Mouse (Mus musculus) embryo, embryonic 11 days (tissue): ENCODE data around the gene Gpr55.
"Not testable (repeated sequence)": the region's sequence is repeated elsewhere in the genome, so short reads cannot be mapped to it uniquely, and the experiment has no call there.

Experiments used
- DNase-seq: peaks from one replicate; pipeline ENCODE4 v3.0.0-alpha.2; 2015

The Gpr55 gene

DNA sequence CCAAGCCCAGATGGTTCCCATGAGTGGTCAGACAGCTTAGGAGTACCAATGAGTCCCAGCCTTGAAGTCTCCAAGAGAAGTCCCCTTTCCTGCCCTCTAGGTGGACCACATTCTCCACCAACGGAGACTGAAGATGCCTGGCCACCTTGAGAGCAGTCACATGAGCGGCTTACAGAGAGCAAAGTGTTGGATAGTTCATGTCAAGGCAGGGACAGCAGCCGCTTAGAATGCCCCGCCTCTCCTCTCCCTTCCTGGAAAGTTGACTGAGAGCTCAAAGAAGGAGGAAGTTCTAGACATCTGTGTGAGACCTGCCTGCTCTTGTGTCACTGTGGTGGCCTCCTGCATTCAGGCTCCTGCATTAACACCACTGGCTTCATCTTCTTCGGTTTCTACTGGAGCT, at the start of gene Gpr55:
TSS of gene Gpr55 (minus strand) at position 135 of the 400 bp plus-strand sequence.
- no peak for DNase-seq

DNA sequence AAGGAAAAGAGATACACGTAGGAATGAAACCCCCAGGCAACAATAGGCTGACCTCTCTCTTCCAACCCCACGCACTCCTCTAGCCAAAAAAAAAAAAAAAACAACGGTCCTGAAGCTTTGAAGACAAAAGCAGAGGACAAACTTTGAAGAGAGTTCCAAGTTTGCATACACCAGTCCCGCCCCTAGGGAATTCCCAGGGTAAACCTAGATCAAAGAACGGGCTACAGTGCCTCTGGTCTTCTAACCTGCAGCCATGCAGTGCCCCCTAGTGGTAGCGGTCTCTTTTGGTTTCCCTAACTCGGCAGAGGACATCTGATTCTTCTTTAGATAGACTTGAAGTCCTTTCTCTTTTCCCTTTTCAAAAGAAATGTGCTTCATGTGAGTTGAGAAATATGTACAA, 47.0 kb upstream of the Gpr55 start:
- DNase-seq = peak; percentile 96

DNA sequence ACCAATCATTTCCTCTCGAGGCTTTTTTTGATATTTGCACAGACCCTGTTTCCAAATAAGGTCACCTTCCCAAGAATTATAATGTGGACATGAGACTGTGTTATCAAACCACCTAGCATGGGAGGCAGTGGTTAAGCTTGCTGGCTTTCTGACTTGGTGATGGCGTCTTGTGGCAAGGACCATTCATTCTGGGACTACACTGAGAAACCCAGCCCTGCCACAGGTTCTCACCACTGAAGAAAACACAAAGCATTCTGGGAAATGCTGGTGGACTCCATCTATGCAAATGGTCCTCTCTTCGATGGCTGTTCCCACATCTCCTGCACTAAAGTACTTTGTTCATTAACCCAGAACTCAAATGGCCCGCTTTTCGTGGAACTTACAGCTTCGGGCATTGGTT, 45.2 kb upstream of the Gpr55 start:
- DNase-seq = no peak

DNA sequence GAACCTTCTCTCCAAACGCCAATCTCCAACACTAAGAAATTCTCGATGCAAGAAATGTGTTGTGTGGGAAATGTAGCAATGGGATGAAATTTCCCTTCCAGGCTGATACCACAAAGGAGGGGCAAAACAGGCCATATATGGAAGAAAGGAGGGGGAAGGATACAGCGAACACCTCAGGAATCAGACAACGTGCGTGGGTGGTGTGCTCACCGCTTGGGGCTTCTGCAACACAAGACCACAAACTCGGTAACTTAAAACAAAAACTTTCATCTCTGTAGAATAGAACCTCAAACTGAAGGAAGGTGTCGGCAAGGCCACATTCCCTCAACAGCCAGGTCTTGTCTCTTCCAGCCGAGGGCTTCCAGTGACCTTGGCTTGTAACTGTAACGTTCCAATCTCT, 44.7 kb upstream of the Gpr55 start:
- DNase-seq = no peak

DNA sequence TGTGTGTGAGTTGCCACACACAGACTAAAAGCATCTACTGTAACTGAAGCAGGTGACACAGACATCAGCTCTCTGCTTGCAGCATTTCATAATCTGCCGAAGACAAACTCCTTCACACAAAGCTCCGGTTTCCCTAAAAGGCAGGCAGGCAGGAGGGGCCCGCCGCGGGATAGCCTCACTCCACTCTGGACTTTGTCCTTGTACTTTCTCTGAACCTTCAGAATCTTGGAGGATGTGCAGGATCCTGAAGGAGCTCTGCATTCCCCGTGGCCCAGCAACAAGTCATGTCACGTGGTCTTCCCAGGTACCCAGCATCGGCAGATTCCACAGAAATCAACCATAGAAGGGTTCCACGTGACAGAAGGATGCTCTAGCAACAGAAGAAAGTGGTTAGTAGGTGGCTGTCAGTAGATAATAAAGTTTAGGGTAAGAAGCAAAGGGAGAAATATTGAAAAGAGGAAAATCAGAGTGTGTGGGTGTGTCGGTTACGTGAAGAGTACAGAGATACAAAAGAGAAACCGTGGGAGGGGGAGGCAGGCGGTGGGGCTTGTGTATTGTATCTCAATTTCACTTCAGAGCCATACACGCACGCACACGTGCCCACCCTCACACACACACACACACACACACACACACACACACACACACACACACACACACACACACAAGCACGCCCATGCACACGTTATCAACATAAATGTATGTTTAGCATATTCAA, 39.2 kb upstream of the Gpr55 start:
- no peak for DNase-seq

DNA sequence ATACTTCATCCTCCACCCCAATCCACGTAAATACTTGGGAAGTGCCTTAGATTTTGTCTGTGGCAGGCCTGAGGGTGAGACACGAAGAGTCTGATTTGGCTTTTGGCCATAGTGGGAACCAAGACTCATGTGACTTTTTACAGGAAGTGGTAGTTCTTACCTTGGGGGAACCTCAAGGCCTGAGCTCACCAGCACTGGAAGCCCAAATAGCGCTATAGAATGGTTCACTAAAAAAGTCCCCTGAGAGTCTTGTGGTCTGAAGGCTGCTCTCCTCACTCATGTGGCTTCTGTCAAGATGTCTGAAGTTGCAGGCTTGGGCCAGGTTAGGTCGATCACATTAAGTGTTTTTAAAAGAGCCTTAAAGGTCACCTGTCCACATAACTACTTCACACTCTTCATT, 37.2 kb upstream of the Gpr55 start:
- DNase-seq = no peak

DNA sequence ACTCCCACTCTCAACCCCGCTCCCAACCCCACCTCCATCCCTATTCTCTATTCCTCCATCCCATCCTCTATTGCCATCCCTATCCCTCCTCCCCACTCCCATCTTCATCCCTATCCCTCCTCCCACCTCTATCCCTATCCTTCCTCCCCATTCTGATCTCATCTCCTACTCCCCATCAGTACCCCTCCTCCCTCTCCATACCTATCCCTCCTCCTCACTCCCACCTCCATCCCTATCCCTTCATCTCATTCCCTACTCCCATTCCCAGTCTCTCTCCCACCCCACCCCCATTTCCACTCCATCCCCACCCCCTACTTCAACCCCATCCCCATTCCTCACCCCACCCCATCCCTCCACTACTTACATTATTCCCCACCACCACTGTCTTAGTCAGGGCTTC, 36.4 kb upstream of the Gpr55 start:
- no peak for DNase-seq

DNA sequence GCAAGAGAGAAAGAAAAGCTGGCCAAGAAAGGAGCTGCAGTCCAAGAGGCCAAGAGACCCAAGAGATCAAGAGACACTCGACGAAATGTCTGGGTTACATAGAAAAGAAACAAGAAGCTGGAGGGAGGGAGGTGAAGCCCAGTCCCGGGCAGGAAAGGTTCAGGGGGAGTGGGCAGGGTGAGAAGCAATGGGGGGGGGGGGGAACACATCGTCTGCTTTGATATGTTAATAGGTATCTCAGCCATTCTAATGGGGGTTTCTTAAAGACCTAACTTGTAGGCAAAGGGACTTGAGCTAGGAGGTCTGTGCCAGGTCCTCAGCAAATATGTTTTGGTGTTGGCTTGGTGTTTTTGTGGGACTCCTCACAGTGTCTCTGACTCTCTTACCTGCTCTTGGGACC, 32.7 kb upstream of the Gpr55 start:
- DNase-seq = no peak

DNA sequence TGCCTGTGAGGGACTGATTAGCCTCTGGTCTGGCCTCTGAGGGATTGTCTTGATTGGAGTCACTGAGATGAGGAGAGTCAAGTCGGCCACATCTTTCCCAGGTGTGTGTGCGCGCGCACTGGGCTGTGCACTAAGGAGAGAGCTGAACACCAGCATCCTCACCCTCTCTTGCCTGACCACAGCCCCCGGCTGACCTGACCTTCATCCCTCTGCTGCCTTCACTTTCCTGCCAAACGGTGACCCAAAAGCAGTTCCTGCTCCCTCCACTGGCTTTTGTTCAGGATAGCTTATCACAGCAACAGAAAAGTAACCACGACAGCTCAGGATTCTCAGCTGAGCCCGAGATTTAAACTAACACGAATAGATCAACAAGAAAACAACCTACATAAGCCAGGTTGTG, 31.4 kb upstream of the Gpr55 start:
- DNase-seq = no peak

DNA sequence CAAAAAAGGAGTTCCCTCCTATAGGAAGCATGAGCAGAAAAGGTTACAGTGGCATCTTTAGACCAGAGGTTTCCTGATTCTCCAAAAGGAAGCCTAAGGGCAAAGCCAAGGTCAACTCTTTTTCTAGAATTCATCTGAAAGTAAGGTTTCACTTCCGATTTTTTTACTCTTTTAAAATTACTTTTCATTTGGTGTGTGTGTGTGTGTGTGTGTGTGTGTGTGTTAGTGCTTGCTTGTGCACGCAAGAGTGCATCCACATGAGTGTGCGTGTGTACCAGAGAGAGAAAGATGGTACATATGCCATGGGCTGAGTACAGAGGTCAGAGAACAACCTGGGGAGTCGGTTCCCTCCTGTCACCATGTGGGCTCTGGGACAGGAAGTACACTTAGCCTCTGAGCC, 28.1 kb upstream of the Gpr55 start:
- not testable (repeated sequence) for DNase-seq

DNA sequence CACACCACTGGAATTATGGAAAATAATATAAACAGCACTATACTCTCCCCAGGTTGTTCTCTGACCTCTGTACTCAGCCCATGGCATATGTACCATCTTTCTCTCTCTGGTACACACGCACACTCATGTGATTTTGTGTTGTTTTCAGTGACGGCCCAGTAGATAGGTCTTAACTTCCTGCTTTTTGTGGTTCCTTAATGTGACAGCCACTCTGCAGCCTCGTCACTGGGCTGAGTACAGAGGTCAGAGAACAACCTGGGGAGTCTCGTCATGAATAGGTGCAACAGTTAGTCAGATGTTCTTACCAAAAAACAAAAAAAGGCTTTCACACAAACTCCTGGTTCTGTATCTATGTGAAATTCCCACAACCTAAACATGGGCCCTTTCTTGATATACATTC, 27.5 kb upstream of the Gpr55 start:
- no peak for DNase-seq

DNA sequence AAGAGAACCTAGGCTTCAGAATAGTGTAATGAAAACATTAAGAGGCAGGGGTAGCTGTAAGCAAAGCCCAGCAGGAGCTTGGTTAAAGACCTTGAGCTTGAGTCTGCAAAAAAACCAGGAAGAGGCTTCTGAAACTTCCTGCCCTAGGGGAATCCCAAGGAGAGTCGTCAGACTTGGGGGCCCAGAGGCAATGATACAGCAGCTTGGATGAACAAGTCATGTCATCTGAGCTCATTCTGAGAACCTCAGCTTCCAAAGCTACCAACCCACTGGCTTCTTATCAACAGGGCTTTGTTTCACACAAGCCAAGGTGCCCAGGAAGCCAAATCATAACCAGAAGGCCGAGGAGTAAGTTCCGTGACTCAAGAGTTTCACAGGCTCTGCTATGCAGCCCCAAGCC, 25.0 kb upstream of the Gpr55 start:
- no peak for DNase-seq

DNA sequence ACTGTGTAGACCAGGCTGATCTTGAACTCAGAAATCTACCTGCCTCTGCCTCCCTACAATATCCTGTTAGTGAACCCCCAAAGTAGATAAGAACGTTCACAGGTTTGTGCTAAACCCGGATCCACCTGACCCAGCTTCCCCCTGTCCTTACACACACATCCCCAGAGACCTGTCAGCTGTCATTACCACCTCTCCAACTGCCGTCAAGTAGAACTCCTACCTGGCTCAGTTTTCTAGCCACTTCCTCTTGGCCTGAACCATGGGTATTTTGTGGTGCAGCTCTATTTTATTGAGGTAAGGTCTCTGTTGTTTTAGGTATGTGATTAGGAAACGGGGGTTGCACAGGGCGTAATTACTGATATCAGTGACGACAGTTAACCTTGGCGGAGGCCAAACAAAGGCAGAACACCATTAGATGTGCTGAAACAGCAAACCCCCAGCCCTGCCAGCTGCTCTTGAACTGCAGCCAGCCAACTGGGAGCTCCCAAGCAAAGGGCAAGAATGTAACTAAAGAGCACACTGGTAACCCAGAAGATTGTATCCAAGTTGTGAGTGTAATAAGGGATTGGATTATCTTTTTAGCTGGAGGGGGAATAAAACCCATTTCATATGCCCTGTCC, 21.0 kb upstream of the Gpr55 start:
- no peak for DNase-seq

DNA sequence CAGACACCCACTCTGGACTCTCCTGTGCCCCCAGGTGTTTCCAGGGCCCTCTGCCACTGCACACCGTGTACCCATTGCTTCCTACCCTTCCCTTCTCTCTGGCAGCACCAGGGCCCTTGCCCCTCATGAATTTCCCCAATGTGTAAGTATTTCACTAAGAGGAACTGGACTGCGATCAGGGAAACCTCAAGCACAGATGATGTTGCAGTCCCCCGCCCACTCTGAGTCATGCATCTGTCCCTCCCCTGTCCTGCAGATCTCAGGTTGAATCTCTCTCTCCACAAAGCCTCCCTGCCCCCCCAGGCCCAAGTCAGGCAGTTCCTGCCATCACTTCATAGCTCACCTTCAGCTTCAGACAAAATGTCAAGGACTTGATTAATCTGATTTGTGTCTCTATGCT, 16.9 kb upstream of the Gpr55 start:
- DNase-seq = no peak

DNA sequence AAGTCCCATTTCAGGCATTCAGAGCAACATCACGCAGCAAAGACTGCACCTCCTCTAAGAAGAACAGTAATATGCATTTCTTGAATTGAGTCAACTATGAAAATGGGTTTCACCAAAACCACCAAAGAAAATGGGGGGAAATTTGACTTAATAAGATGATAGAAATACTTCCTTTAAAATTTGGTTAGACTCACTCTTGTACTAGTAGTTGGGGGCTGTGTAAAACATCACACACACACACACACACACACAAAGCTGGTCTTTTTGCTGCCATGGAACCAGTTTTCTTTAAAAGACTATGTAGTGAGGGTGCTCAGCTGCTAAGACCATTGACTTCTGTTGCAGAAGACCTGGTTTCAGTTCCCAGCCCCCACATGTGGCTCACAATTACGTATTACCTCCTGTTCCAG, 12.7 kb upstream of the Gpr55 start:
- no peak for DNase-seq

DNA sequence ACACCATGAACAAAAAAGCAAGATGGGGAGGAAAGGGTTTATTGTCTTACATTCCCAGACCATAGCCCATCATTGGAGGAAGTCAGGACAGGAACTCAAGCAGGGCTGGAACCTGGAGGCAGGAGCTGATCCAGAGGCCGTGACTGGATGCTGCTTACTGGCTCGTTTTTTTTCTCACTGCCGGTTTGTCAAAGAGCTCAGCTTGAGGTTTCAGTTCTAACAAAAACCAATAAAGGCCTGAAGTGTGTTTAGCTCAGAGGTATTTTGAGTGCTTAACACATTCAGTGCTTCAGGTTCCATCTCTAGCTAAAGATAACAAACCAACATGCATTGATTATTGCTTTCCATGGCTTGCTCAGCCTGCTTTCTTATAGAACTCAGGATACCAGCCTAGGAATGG, 11.5 kb upstream of the Gpr55 start:
- DNase-seq = no peak

DNA sequence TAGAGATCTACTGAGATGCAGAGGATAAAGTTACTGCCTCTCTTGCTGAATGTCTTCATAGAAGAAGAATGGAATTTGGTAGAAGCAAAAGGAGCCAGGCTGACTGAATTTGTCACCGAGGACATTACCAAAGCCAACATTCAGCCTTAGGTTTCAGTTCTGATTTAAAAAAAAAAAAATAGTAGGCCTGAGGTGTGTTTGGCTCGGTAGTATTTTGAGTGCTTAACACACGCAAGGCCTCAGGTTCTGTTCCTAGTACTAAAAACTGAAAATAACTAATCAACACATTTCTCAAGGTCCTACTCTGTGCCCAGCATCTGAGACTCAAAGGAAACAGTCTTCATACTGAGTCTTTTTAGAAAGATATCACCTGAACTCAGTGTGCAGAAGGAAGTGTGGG, 10.3 kb upstream of the Gpr55 start:
- no peak for DNase-seq

DNA sequence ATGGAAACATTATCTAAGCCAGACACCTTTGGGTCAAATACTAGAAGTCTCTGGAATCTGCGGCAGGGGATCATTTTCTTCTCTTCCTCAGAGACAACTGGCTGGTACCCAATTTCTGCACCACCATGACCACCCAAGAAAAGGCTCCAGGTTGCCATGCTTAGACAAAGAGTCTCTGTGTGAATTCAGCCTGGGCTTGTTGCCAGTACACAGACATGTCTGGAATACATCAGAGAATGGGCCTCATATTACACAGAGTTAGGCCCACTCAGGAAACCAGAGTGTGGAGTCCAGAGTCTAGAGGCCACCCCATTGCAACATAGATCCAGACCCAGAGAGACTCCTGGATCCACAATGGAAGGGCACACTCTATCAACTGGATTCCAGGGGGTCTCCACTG, 8.7 kb upstream of the Gpr55 start:
- DNase-seq = no peak

DNA sequence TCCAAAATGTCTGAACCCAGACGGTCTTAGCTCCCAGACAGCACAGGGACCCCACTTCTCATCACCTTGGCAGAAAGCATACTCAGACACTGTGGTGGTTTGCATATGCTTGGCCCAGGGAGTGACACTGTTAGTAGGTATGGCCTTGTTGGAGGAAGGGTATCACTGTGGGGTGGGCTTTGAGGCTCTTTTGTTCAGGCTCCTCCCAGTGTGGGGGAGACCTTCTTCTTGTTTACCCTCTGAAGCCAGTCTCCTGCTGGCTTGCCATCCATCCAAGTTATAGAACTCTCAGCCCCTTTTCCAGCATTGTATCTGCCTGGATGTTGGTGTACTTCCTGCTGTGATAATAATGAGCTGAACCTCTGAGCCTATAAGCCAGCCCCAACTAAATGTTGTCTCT, 8.3 kb upstream of the Gpr55 start:
- DNase-seq = no peak

DNA sequence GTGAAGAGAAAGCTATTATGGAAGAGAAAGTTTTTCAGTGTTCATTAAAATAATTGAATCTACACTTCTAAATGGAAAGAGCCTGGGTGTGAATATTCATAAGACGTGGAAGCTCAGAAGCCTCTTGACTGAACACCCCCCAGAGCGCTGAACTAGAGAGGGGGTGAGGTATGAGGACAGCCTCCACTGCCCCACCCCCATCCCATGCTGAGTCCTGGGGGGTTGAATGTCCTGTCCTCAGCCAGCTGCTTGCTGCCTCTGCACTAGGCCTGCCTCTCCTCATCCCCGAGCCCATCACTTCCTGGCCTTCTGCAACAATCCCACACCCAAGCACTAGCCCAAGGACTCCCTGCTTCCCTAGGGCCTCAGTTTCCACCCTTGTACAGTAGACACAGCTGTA, 5.0 kb upstream of the Gpr55 start:
- no peak for DNase-seq

DNA sequence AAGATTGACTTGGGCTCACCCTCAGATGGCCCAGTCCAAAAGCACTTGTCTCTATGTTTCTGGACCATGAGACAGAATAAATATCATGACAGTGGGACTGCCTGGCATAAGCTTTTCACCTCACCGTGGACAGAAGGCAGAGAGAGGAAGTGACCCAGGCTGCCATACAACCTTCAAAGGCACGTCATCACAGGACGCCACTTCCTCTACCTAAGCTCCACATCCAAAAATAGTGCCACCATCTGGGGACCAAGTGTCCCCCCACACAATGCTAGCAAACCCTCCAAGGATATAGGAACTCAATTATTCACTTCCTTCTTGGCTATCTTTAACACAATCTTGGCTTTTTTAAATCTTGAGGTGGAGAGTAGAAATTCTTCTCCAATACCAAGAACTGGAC, 1.3 kb upstream of the Gpr55 start:
- no peak for DNase-seq

DNA sequence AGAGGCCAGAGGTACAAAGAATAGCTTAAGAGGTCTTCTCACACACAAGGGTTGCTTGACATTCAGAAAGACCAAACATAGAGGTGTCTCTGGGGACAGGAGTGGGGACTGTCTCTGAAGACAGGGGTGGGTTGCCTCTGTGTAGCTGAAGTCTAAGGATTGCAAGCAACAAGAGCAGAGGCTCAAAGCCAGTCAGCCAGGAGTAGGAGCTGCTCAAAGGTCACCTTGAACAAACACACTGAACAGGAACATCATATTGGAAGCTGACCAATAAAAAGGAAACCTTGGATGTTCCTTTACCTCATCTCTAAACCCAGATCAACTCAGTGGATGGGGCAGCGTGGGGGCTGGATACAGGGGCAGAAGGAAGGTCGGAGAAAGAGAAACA, 924 bp downstream of the Gpr55 start:
- DNase-seq = no peak

DNA sequence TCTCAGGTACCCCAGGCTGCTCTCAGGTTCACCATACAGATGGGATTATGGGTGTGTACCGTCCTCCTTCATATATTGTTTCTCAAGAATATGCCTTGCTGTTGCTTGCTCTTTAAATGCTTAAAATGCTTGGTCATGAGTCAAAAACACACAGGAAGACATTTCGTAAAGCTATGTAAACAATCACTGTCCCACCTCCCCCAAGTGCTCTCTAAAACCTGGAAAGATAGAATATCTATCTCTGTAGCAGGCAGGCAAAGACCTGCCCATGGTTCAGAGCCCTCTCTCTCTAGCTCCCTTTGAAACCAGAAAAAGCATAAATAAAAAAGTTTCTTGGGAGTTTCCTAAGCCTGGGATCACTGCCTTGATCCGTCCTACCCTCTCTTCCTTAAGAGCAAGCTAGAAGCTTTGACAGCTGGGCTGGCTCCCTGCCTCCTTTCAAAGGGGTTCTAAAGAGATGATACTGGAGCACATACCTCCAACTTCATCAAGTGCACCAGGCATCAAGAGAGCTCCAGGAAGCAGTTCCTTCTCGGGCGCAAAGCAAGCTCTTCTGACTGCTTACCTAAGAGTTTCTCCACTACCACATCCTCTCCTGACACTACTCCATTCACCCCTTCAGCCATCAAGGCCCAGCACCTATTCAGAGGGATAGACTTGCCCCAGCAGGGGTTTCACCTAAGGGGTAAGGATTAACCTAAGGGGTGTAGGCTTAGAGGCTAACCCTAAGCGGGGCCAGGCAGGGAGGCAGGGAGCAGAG, 1.5 kb downstream of the Gpr55 start:
- no peak for DNase-seq

DNA sequence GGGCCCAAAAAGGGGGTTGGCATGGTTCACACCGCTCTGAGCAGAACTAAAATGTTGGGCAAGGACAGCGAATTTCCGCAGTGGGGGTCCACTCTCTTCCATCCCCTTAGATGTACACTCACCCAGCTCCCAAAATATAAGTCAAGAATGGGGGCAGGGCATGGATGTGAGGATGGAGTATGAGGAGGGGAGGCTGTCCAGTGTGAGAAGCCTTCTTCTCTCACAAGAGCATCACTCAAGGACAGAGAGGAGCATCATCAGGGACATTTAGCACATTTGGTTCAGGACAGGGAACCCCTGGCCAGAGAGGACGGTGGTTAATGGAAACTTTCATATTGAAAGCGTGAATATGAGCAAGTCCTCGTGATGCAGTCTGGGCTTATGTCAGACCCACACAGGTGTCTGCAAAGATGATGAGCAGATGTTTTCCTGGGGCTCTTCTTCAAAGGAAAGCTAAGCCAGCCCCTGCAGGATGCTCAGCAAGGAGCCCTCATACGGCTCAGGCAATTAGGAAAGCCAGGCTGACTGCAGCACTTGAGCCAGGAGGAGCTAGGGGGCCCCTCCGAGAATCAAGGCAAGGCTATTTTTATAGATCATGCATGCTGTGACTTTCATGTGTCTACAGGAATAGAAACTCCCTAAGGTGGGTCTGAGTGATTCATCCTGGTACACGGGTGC, 2.7 kb downstream of the Gpr55 start:
- DNase-seq = no peak
